Mouse (Mus musculus) adipocyte (in vitro differentiated cells): ENCODE data around the gene Gm26897.
A peak's percentile ranks its signal among the peaks of the same experiment; 100 is the strongest.

Source experiments
- DNase-seq: peaks from one replicate; pipeline ENCODE4 v3.0.0-alpha.2; 2016; ENCODE audit warnings: low spot score

Gene Gm26897

GRCm38 (mm10) chr5:111750092-111750491, 16.4 kb downstream of the Gm26897 start:
- no peak for DNase-seq

DNA sequence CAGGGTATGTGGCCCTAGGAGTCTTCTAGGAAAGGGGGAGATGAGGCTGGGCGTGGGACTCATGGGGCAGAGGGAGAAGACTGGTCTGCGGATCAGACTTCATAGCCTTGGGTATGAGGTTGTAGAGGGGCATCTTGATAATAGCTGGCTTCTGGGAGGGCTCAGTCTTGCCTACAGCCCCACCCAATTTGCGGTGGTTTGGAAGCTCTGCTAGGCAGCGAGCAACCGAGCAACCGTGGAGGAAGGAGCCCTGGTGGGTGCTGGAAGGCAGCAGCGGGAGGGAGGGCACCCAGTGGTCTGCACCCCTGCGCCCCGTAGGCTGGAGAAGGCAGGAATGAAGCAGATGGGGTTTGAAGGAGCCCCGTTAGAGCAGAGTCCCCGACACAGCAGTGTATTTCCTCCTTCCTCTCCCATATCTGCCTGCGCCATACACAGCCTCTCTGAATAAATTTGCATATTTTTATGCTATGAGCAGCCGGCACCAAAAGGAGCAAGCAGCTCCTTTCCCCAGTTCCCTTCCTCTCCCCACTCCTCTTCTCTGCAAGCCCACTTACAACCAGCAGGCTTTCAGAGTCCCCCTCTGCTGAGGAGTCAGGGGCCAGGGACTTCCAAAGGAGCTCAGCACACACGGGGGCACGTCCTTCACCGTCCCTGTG, 20.9 kb downstream of the Gm26897 start:
- DNase-seq, result no peak

- peak; percentile 21 for DNase-seq
Observed at GRCm38 (mm10) chr5:111755330-111755729, 21.6 kb downstream of the Gm26897 start.

GRCm38 (mm10) chr5:111760721-111761480, 27.2 kb downstream of the Gm26897 start:
- DNase-seq, result no peak

DNA sequence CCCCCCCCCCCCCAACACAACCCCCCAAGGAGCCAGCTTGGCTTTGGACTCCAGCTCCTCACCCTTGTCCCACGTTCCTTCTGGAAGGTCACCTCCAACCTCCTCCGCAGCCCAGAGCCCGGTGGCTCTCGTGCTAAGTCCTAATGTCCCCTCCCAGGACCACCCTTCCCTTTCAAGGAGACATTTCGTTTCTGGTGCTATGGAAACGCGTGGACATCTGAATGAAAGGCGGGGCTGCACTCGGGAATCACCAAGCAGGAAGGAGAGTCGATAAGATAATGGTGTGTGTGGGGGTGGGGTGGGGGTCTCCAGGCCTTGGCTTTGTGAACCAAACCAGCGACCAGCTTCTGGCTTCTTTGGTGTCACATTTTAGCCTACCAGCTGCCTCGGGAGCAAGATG, 27.9 kb downstream of the Gm26897 start:
- DNase-seq, result no peak

DNA sequence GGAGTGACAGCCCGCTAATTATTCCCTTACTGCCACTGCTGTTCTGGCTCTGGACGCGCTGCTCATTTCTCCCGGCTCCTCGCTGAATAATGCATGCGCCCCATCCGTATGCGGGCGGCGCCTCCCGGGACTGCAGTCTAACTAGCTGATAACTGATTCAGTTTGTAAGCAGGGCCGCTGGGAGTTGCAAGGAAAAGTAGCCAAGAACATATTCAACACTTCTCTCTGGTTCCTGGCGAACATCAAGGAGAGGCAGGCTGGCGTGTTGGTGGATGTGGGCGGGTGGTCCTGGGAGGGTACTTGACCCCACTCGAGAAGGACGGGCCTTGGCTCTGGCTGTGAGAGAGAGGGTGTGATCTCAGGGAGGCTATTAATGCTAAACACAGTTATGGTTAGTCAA, 28.4 kb downstream of the Gm26897 start:
- DNase-seq, result no peak

GRCm38 (mm10) chr5:111765671-111766290, 32.1 kb downstream of the Gm26897 start:
- no peak for DNase-seq

- DNase-seq, result no peak
Observed at GRCm38 (mm10) chr5:111766696-111767095, 33.0 kb downstream of the Gm26897 start.

DNA sequence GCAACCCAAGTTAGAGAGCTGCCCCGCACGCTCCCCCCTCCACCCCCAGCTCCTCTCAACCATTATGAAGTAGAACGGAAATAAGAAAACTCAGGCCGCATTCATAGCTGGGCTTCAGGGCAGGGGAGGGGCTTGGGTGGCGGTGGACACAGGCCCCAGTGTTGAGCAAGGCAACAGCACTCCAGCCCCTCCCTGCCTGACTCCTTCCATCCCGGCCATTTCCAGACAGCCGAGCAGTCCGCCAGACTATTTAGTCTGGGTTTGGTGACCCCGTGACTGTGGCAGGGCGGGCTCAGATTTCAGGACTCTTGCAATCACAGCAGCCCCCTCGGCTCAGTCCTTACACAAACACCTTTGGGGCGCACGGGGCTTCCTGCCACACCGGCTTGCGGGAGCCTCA, 36.5 kb downstream of the Gm26897 start:
- DNase-seq, result no peak

DNA sequence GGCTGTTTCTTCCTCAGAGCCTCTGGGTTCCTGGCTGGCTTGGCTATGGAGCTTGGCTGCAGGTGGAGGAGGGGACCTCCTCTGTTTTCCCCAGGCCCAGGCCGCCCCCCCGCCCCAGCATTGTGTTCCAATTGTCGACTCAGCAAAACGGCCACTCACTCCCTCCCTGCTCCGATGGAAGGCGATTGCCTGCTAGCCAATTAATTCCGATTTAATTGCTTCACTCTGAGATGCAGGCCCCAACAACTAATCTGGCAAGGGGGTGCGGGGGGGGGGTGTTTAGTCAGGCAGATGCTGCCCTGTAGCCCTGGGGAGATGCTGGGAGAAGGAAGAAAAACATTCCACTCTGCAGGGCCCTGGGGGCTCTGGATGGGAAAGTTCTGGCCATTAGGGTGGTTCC, 38.4 kb downstream of the Gm26897 start:
- DNase-seq, result no peak

GRCm38 (mm10) chr5:111772591-111773406, 39.1 kb downstream of the Gm26897 start:
- DNase-seq, result no peak

GRCm38 (mm10) chr5:111773407-111773733, 39.6 kb downstream of the Gm26897 start:
- DNase-seq, result no peak

GRCm38 (mm10) chr5:111776246-111776645, 42.5 kb downstream of the Gm26897 start:
- no peak for DNase-seq

DNA sequence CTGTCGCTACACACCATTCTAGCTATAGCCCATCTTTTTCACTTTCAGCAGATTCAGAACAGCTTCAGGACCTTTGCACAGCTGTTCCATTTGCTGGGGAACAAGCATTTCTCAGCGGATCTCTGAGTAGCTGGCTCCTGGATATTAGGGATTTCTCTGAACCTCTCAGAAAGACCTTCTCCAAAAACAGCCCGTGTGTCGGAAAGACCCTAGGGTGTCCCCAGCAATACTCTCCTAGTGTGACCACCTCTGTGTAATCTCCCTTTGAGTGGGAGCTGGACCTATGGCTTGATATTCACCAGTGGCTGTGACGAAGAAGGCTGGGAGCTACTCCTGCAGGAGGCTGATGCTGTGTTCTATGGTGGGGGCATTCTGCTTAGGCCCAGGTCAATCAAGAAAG, 44.4 kb downstream of the Gm26897 start:
- DNase-seq, result no peak

- DNase-seq, result no peak
Observed at GRCm38 (mm10) chr5:111779776-111780485, 46.2 kb downstream of the Gm26897 start.
